Comparison of ENCODE assay signal across 33 mouse cellular contexts in the genomic region with DNA sequence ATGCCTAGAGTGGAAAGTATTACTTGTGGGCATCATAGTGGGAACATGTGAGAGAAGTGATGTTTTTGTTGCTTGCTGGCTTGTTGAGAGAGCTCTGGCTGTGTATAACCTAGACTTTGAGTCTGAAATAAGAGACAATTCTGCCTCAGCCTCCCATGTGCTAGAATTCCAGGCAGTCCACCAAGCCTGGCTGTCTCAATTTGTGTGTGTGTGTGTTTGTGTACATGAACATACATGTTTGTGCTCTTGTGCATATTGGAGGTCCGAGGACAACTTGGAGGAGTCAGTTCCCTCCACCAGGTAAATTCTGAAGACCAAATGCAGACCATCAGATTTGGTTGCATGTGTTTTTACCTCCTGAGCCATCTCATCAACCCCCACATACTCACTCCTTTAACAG. TPM values are rescaled to one million over a fixed set of nuclear protein-coding genes. Genes with fewer than 3 reads are reported as not detected.
"Had no signal": no experiment of that assay in that cellular context is flagged by ENCODE, and none has a peak within 500 bp of the region (broad histone marks: within the 10 kb centered on the region; RNA-seq: fewer than 3 reads in every experiment).

No protein-coding gene starts in this region.

- H3K4me3 ChIP-seq: left cerebral cortex, adult 2 months; limb, embryonic 10.5 days; limb, embryonic 12.5 days; limb, embryonic 13.5 days; limb, embryonic 15.5 days; liver, embryonic 12.5 days; liver, embryonic 13.5 days; liver, embryonic 15.5 days; lung, embryonic 15.5 days; megakaryocyte, embryonic 14.5 days; midbrain, embryonic 10.5 days; midbrain, embryonic 12.5 days; midbrain, embryonic 13.5 days; midbrain, embryonic 15.5 days; myocyte; neural tube, embryonic 12.5 days had no signal

- H3K4me1 ChIP-seq: limb, embryonic 10.5 days; midbrain, embryonic 10.5 days; midbrain, embryonic 12.5 days; neural tube, embryonic 12.5 days had no signal

- DNase-seq: left cerebral cortex, postnatal 4 days; liver; liver, embryonic 13.5 days; liver, postnatal 0 days; lung, adult 18-20 months; lung, adult 2 months; lung, embryonic 14.5 days; lung, postnatal 10 days; lung, postnatal 14 days; lung, postnatal 36 days; lung, postnatal 4 days; midbrain, embryonic 14.5 days had no signal

- H3K27me3 ChIP-seq: limb, embryonic 12.5 days; limb, embryonic 13.5 days; limb, embryonic 15.5 days; liver, embryonic 12.5 days; liver, embryonic 13.5 days; liver, embryonic 15.5 days; lung, embryonic 15.5 days; megakaryocyte, embryonic 14.5 days; midbrain, embryonic 12.5 days; midbrain, embryonic 13.5 days; midbrain, embryonic 15.5 days; neural tube, embryonic 12.5 days had no signal

- ATAC-seq: liver, embryonic 12.5 days; liver, postnatal 0 days; lung, postnatal 0 days; midbrain, embryonic 13.5 days; midbrain, embryonic 15.5 days had no signal

- H3K27ac ChIP-seq: left cerebral cortex, adult 2 months; limb, embryonic 10.5 days; limb, embryonic 12.5 days; limb, embryonic 13.5 days; limb, embryonic 15.5 days; liver, embryonic 12.5 days; liver, embryonic 13.5 days; liver, embryonic 14.5 days; liver, embryonic 15.5 days; lung, embryonic 15.5 days; macrophage; midbrain, embryonic 10.5 days; midbrain, embryonic 12.5 days; midbrain, embryonic 13.5 days; midbrain, embryonic 15.5 days; neural tube, embryonic 12.5 days had no signal

- H3K9ac ChIP-seq: limb, embryonic 12.5 days; limb, embryonic 13.5 days; limb, embryonic 15.5 days; liver, embryonic 12.5 days; liver, embryonic 13.5 days; liver, embryonic 14.5 days; liver, embryonic 15.5 days; liver, postnatal 0 days; lung, embryonic 14.5 days; lung, embryonic 15.5 days; midbrain, embryonic 12.5 days; midbrain, embryonic 13.5 days; midbrain, embryonic 15.5 days; neural tube, embryonic 12.5 days had no signal

- H3K9me3 ChIP-seq: limb, embryonic 10.5 days; limb, embryonic 12.5 days; limb, embryonic 13.5 days; limb, embryonic 15.5 days; liver, embryonic 12.5 days; liver, embryonic 13.5 days; liver, embryonic 15.5 days; lung, embryonic 15.5 days; megakaryocyte, embryonic 14.5 days; midbrain, embryonic 10.5 days; midbrain, embryonic 12.5 days; midbrain, embryonic 13.5 days; midbrain, embryonic 15.5 days; neural tube, embryonic 12.5 days had no signal

- H3K4me2 ChIP-seq: limb, embryonic 12.5 days; limb, embryonic 13.5 days; limb, embryonic 15.5 days; liver, embryonic 11.5 days; liver, embryonic 12.5 days; liver, embryonic 13.5 days; liver, embryonic 15.5 days; lung, embryonic 14.5 days; lung, embryonic 15.5 days; midbrain, embryonic 12.5 days; midbrain, embryonic 13.5 days; midbrain, embryonic 15.5 days; neural tube, embryonic 12.5 days had no signal

RNA-seq across cellular contexts. Expression of gene Agrp, which starts 8.0 kb away (rescaled TPM):
- polyA plus RNA-seq: liver, adult 2 months; liver, embryonic 11.5 days; liver, embryonic 12.5 days; liver, embryonic 16.5 days; liver, postnatal 0 days; macrophage had no signal

RNA-seq across cellular contexts. Expression of gene Carmil2, which starts 40.9 kb away (rescaled TPM):
- polyA plus RNA-seq: macrophage had no signal
